Mouse (Mus musculus): ENCODE measurements around the gene Piwil1.
"Not testable (repeated sequence)": the region's sequence is repeated elsewhere in the genome, so short reads cannot be mapped to it uniquely, and the experiment has no call there.

Piwil1 gene

GRCm38 (mm10) chr5:128710596-128710995 lies 8.3 kb downstream of the Piwil1 start:
- DNase-seq (ENCODE audit: low read depth, low spot score): no peak

- DNase-seq (ENCODE audit: low read depth, low spot score): no peak
Measured at GRCm38 (mm10) chr5:128711847-128712246, 9.5 kb downstream of the Piwil1 start.

GRCm38 (mm10) chr5:128715171-128715570 lies 12.8 kb downstream of the Piwil1 start:
- DNase-seq (ENCODE audit: low read depth, low spot score): no peak

GRCm38 (mm10) chr5:128720461-128720860 lies 18.1 kb downstream of the Piwil1 start:
- not testable (repeated sequence) for DNase-seq (ENCODE audit: low read depth, low spot score)

- no peak for DNase-seq (ENCODE audit: low read depth, low spot score)
Measured at GRCm38 (mm10) chr5:128729341-128729740, 27.0 kb downstream of the Piwil1 start.

- no peak for DNase-seq (ENCODE audit: low read depth, low spot score)
Measured at GRCm38 (mm10) chr5:128730634-128731033, 28.3 kb downstream of the Piwil1 start.

- no peak for DNase-seq (ENCODE audit: low read depth, low spot score)
Measured at GRCm38 (mm10) chr5:128732416-128733014, 30.2 kb downstream of the Piwil1 start.

- DNase-seq (ENCODE audit: low read depth, low spot score): peak; percentile 5
Measured at GRCm38 (mm10) chr5:128733955-128734354, 31.6 kb downstream of the Piwil1 start.

GRCm38 (mm10) chr5:128735921-128736320 lies 33.6 kb downstream of the Piwil1 start:
- no peak for DNase-seq (ENCODE audit: low read depth, low spot score)

GRCm38 (mm10) chr5:128739168-128739837 lies 37.0 kb downstream of the Piwil1 start:
- DNase-seq (ENCODE audit: low read depth, low spot score): no peak

GRCm38 (mm10) chr5:128739838-128740171 lies 37.5 kb downstream of the Piwil1 start:
- DNase-seq (ENCODE audit: low read depth, low spot score): no peak

GRCm38 (mm10) chr5:128744351-128744750 lies 42.0 kb downstream of the Piwil1 start:
- DNase-seq (ENCODE audit: low read depth, low spot score): no peak

- DNase-seq (ENCODE audit: low read depth, low spot score): no peak
Measured at GRCm38 (mm10) chr5:128745206-128745605, 42.9 kb downstream of the Piwil1 start.

- no peak for DNase-seq (ENCODE audit: low read depth, low spot score)
Measured at GRCm38 (mm10) chr5:128746261-128746660, 43.9 kb downstream of the Piwil1 start.

GRCm38 (mm10) chr5:128761118-128761517 lies 58.8 kb downstream of the Piwil1 start:
- DNase-seq (ENCODE audit: low read depth, low spot score): no peak

GRCm38 (mm10) chr5:128769026-128769631 lies 66.8 kb downstream of the Piwil1 start:
- no peak for DNase-seq (ENCODE audit: low read depth, low spot score)

GRCm38 (mm10) chr5:128776386-128776785 lies 74.1 kb downstream of the Piwil1 start:
- no peak for DNase-seq (ENCODE audit: low read depth, low spot score)

GRCm38 (mm10) chr5:128781621-128782020 lies 79.3 kb downstream of the Piwil1 start:
- DNase-seq (ENCODE audit: low read depth, low spot score): no peak

- no peak for DNase-seq (ENCODE audit: low read depth, low spot score)
Measured at GRCm38 (mm10) chr5:128800592-128800991, 98.3 kb downstream of the Piwil1 start.
